Mouse (Mus musculus): ENCODE data around the gene Prf1. TPM values are rescaled to one million over a fixed set of nuclear protein-coding genes. Genes with fewer than 3 reads are reported as not detected.

Prf1 gene
- polyA plus RNA-seq, 1 experiment from 2014 or later = not detected

- Histone ChIP-seq H3K36me3 (ENCODE audit: insufficient read depth) (peaks cover 51% of the 10 kb centered on the region), H3K27ac (ENCODE audit: low read depth) (no peak overlapping the region), H3K4me3 (ENCODE audit: low read depth, low read length) (no peak overlapping the region), H3K4me1 (ENCODE audit: insufficient read depth) (no peaks in the 10 kb centered on the region), H3K9me3 (ENCODE audit: low read depth, low read length) (no peaks in the 10 kb centered on the region), H3K27me3 (ENCODE audit: insufficient read depth, low read length) (no peaks in the 10 kb centered on the region), H3K4me2 (no peak overlapping the region), H3K9ac (no peak overlapping the region)
- no peak for ATAC-seq (ENCODE audit: insufficient read depth)
- no peak for TF ChIP-seq CTCF (IDR thresholded peaks at IDR 0.05; ENCODE audit: low read depth)
- WGBS = 87% methylated on average over 13 of the region's 13 CpGs
- no peak for DNase-seq
Measured at GRCm38 (mm10) chr10:61342750-61343149, 45.1 kb downstream of the Prf1 start.

- H3K4me2 ChIP-seq = no peak overlapping the region
- no peaks in the 10 kb centered on the region for H3K27me3 ChIP-seq (ENCODE audit: insufficient read depth, low read length)
- H3K9me3 ChIP-seq (ENCODE audit: low read depth, low read length) = no peaks in the 10 kb centered on the region
- H3K27ac ChIP-seq (ENCODE audit: low read depth) = no peak overlapping the region
- no peak overlapping the region for H3K4me3 ChIP-seq (ENCODE audit: low read depth, low read length)
- WGBS = 63% methylated on average over 8 of the region's 8 CpGs
- peaks cover 56% of the 10 kb centered on the region for H3K36me3 ChIP-seq (ENCODE audit: insufficient read depth)
- H3K9ac ChIP-seq = no peak overlapping the region
- peak; percentile 84 for TF ChIP-seq CTCF (IDR thresholded peaks at IDR 0.05; ENCODE audit: low read depth)
- no peaks in the 10 kb centered on the region for H3K4me1 ChIP-seq (ENCODE audit: insufficient read depth)
- DNase-seq (peak; percentile 78), ATAC-seq (ENCODE audit: insufficient read depth) (no peak)
Measured at GRCm38 (mm10) chr10:61343950-61344349, 46.3 kb downstream of the Prf1 start.

GRCm38 (mm10) chr10:61345179-61345578 is 47.5 kb downstream of the Prf1 start:
- WGBS = 59% methylated on average over 8 of the region's 8 CpGs
- no peak overlapping the region for H3K9ac ChIP-seq
- ATAC-seq (ENCODE audit: insufficient read depth) (no peak), DNase-seq (no peak)
- H3K4me2 ChIP-seq = no peak overlapping the region
- H3K27ac ChIP-seq (ENCODE audit: low read depth) = no peak overlapping the region
- TF ChIP-seq CTCF (IDR thresholded peaks at IDR 0.05; ENCODE audit: low read depth) = no peak
- no peaks in the 10 kb centered on the region for H3K4me1 ChIP-seq (ENCODE audit: insufficient read depth)
- no peaks in the 10 kb centered on the region for H3K27me3 ChIP-seq (ENCODE audit: insufficient read depth, low read length)
- no peaks in the 10 kb centered on the region for H3K9me3 ChIP-seq (ENCODE audit: low read depth, low read length)
- H3K4me3 ChIP-seq (ENCODE audit: low read depth, low read length) = no peak overlapping the region
- H3K36me3 ChIP-seq (ENCODE audit: insufficient read depth) = peaks cover 60% of the 10 kb centered on the region

GRCm38 (mm10) chr10:61346374-61346773 is 48.7 kb downstream of the Prf1 start:
- DNase-seq (peak; percentile 56), ATAC-seq (ENCODE audit: insufficient read depth) (peak; percentile 35; the same call in 1 of the 2 replicates)
- peaks cover 66% of the 10 kb centered on the region for H3K36me3 ChIP-seq (ENCODE audit: insufficient read depth)
- no peaks in the 10 kb centered on the region for H3K4me1 ChIP-seq (ENCODE audit: insufficient read depth)
- H3K4me3 ChIP-seq (ENCODE audit: low read depth, low read length) = no peak overlapping the region
- H3K4me2 ChIP-seq = 0 out of 2 replicates have a peak overlapping the region, but pooled peaks have one; percentile 15
- H3K27me3 ChIP-seq (ENCODE audit: insufficient read depth, low read length) = no peaks in the 10 kb centered on the region
- no peak for TF ChIP-seq CTCF (IDR thresholded peaks at IDR 0.05; ENCODE audit: low read depth)
- no peaks in the 10 kb centered on the region for H3K9me3 ChIP-seq (ENCODE audit: low read depth, low read length)
- H3K9ac ChIP-seq = no peak overlapping the region; the same call in 1 of the 2 replicates
- WGBS = 10% methylated on average over 10 of the region's 10 CpGs
- peak overlapping the region; percentile 75; the same call in 1 of the 2 replicates for H3K27ac ChIP-seq (ENCODE audit: low read depth)

GRCm38 (mm10) chr10:61351216-61351615 is 53.6 kb downstream of the Prf1 start:
- ATAC-seq (ENCODE audit: insufficient read depth) (no peak), DNase-seq (no peak)
- no peak overlapping the region for H3K9ac ChIP-seq
- H3K4me1 ChIP-seq (ENCODE audit: insufficient read depth) = no peaks in the 10 kb centered on the region
- H3K36me3 ChIP-seq (ENCODE audit: insufficient read depth) = peaks cover 62% of the 10 kb centered on the region
- H3K4me3 ChIP-seq (ENCODE audit: low read depth, low read length) = no peak overlapping the region
- H3K27me3 ChIP-seq (ENCODE audit: insufficient read depth, low read length) = no peaks in the 10 kb centered on the region
- no peak overlapping the region for H3K4me2 ChIP-seq
- no peaks in the 10 kb centered on the region for H3K9me3 ChIP-seq (ENCODE audit: low read depth, low read length)
- no peak for TF ChIP-seq CTCF (IDR thresholded peaks at IDR 0.05; ENCODE audit: low read depth)
- WGBS = 70% methylated on average over 4 of the region's 4 CpGs
- no peak overlapping the region for H3K27ac ChIP-seq (ENCODE audit: low read depth)

Other genes with a start within 250 kb of the Prf1 start
- 67.5 and 71.2 TPM in 2 replicates for gene Pcbd1, start 208.5 kb upstream of the Prf1 start, polyA plus RNA-seq (2014; fragmentation: Nextera tagmentation; extraction: Ambion mirVana)
- 74.3 and 77.6 TPM in 2 replicates for gene Sgpl1, start 150.1 kb upstream of the Prf1 start, polyA plus RNA-seq (2014; fragmentation: Nextera tagmentation; extraction: Ambion mirVana)
- 1.4 and 1.6 TPM in 2 replicates for gene Tbata, start 125.9 kb upstream of the Prf1 start, polyA plus RNA-seq (2014; fragmentation: Nextera tagmentation; extraction: Ambion mirVana)
- gene Adamts14, start 24.4 kb upstream of the Prf1 start, polyA plus RNA-seq (2014; fragmentation: Nextera tagmentation; extraction: Ambion mirVana) = 1.5 and 1.8 TPM in 2 replicates
- gene Pald1, start 85.7 kb downstream of the Prf1 start, polyA plus RNA-seq (2014; fragmentation: Nextera tagmentation; extraction: Ambion mirVana) = 44.1 and 47.5 TPM in 2 replicates
- gene Nodal, start 120.1 kb downstream of the Prf1 start, polyA plus RNA-seq (2014; fragmentation: Nextera tagmentation; extraction: Ambion mirVana) = 0.08 TPM in 2 replicates
- gene Eif4ebp2, start 154.8 kb downstream of the Prf1 start, polyA plus RNA-seq (2014; fragmentation: Nextera tagmentation; extraction: Ambion mirVana) = 53.8 and 57.4 TPM in 2 replicates
- 8.5 and 9.8 TPM in 2 replicates for gene Lrrc20, start 178.0 kb downstream of the Prf1 start, polyA plus RNA-seq (2014; fragmentation: Nextera tagmentation; extraction: Ambion mirVana)

Data from lung, embryonic 14.5 days (tissue).